Mouse (Mus musculus) intestine, embryonic 16.5 days (tissue): ENCODE results near the gene Vmn1r78. TPM values are rescaled to one million over a fixed set of nuclear protein-coding genes. Genes with fewer than 3 reads are reported as not detected.
"Not testable (repeated sequence)": the region's sequence is repeated elsewhere in the genome, so short reads cannot be mapped to it uniquely, and the experiment has no call there.

ENCODE experiments used
- ATAC-seq: fragments of 200-750 bp; cut with Nextera tagmentation; 2 replicates; pipeline ENCODE4 v1.8.0; 2017; ENCODE audit warnings: moderate TSS enrichment, moderate library complexity
- H3K27ac ChIP-seq: fragments of 300-500 bp; sonication (generic); 2 replicates; pipeline ENCODE4 v1.5.1; 2014; ENCODE audit warnings: mild to moderate bottlenecking, low read length
- H3K27me3 ChIP-seq: fragments of 300-500 bp; sonication (generic); replicated peaks from 2 replicates; pipeline ENCODE4 v1.6.1; 2014; ENCODE audit warnings: low read length, control low read depth, mixed read lengths; ENCODE audit not compliant: control insufficient read depth, insufficient read depth
- H3K36me3 ChIP-seq: fragments of 300-500 bp; sonication (generic); 2 replicates; pipeline ENCODE4 v1.6.1; 2014; ENCODE audit warnings: low read length, control low read depth; ENCODE audit not compliant: control insufficient read depth, insufficient read depth
- H3K4me1 ChIP-seq: fragments of 300-500 bp; sonication (generic); 2 replicates; pipeline ENCODE4 v1.6.1; 2014; ENCODE audit warnings: low read length, control low read depth, mixed read lengths; ENCODE audit not compliant: control insufficient read depth, insufficient read depth
- H3K4me2 ChIP-seq: fragments of 300-500 bp; sonication (generic); 2 replicates; pipeline ENCODE4 v1.6.1; 2014; ENCODE audit warnings: low read depth, low read length, control low read depth
- H3K4me3 ChIP-seq: fragments of 300-500 bp; sonication (generic); 2 replicates; pipeline ENCODE4 v1.5.1; 2014; ENCODE audit warnings: mild to moderate bottlenecking, low read length
- H3K9ac ChIP-seq: fragments of 300-500 bp; sonication (generic); 2 replicates; pipeline ENCODE4 v1.6.1; 2014; ENCODE audit warnings: low read depth, low read length
- H3K9me3 ChIP-seq: fragments of 300-500 bp; sonication (generic); 2 replicates; pipeline ENCODE4 v1.6.1; 2016; ENCODE audit warnings: low read length, control low read depth; ENCODE audit not compliant: control insufficient read depth
- WGBS: fragments of 180-500 bp; shearing (Covaris S2); extraction: QIAGEN DNeasy Blood & Tissue Kit; methylation state at CpG from one replicate; pipeline ENCODE4 v1.1.7; 2014; 5-methylcytosine and 5-hydroxymethylcytosine counted together
- polyA plus RNA-seq: library from polyadenylated mRNA; unstranded; fragments of >200 nt; fragmentation: Nextera tagmentation; extraction: Ambion mirVana; gene quantifications from 2 replicates; pipeline ENCODE4 v1.2.1, GENCODE M21; 2015

Vmn1r78 gene
- not detected in 2 replicates for polyA plus RNA-seq

DNA sequence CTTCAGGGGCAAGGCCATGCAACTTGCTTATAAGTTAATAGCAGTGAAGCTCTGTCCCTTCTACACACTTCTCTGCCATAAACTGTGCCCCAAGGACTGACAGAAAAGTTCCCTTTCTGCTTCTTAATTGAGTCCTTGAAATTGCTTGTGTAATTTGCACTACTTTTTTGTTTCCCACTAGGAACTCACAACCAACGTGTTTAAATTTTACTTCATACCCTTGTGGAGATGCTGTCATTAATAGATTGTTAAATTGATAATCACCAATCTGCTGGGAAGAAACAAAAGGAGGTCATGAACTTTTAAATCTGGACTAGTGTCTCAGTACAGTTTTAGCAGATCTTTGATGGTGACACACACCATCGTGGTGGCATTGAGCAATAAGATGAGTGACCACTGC is at the start of gene Vmn1r78:
TSS of gene Vmn1r78 (plus strand) at position 301 of the 400 bp plus-strand sequence.
- H3K9me3 ChIP-seq = no peaks in the 10 kb centered on the region
- no peak within 1 kb of the TSS for H3K4me2 ChIP-seq
- H3K36me3 ChIP-seq = no peaks in the 10 kb centered on the region
- H3K4me3 ChIP-seq = no peak within 1 kb of the TSS
- H3K9ac ChIP-seq = no peak within 1 kb of the TSS
- H3K27me3 ChIP-seq = no peaks in the 10 kb centered on the region
- no peaks in the 10 kb centered on the region for H3K4me1 ChIP-seq
- ATAC-seq = no peak
- WGBS = 65% methylated on average over 2 of the region's 2 CpGs
- H3K27ac ChIP-seq = no peak within 1 kb of the TSS

DNA sequence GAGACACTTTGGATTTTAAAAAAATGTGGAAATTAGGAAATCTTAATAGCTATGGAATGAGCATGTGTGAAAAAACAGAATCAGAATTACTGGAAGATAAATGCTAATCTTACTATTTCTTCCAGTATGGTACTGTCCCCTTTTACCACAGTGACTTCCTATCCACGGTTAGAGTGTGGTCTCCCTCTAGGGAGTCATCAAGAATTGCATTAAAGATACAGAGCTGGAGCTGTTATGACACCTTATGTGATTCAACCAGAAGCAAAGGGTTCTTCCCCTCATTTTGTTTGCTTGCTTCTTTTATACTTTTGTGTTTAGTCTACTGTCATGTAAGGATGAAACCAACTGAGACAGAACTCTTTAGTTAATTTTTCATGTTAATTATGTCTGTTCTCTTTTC is 6.4 kb downstream of the Vmn1r78 start:
- H3K4me2 ChIP-seq, H3K4me1 ChIP-seq, H3K9ac ChIP-seq, H3K36me3 ChIP-seq, H3K4me3 ChIP-seq, ATAC-seq, H3K9me3 ChIP-seq, H3K27ac ChIP-seq, H3K27me3 ChIP-seq: not testable (repeated sequence)
- whole genome bisulfite sequencing = 46% methylated on average over 1 of the region's 1 CpGs

DNA sequence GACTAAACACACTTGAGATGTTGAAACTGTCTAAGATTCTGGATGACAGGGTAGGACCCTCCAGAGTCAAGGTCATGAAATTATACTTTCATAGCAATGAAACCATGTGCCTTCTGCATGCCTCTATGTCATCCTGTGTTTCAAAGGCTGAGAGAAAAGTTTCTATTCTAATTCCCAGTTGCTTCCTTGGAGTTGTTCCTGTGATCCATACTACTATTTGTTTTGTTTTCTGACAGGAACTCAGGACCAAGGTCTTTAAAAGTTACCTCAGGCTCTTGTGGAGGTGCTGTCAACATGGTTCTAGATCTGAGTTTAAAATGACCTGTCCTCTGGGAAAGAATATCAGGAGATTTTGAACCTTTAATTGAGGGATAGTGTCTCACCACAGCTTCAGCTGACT is 20.9 kb downstream of the Vmn1r78 start, which contains the start of gene Vmn1r79:
TSS of gene Vmn1r79 (plus strand) at position 301 of the 400 bp plus-strand sequence.
- H3K9me3 ChIP-seq, H3K36me3 ChIP-seq, H3K4me1 ChIP-seq, H3K4me3 ChIP-seq, H3K27ac ChIP-seq, H3K27me3 ChIP-seq, ATAC-seq, H3K4me2 ChIP-seq, H3K9ac ChIP-seq: not testable (repeated sequence)

DNA sequence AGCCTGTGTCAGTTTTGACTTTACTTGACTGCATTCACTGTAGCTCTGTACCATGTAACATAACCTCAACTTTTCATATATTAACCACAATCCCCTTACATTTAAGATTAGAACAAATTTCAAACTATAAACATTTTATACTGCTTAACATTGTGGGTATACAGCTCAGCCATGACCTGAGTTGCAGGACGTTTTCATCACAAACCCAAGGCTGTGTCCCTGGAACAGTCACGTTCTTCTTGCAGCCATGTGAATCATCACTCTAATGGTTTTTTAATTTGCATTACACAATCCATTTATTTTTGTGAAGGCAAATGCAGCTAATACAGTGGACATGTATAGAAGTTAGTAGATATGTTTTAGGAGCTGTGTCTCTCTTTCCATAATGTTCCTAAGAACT is 22.9 kb downstream of the Vmn1r78 start:
- not testable (repeated sequence) for H3K9me3 ChIP-seq, H3K4me1 ChIP-seq, ATAC-seq, H3K36me3 ChIP-seq, H3K4me3 ChIP-seq, H3K4me2 ChIP-seq, H3K27ac ChIP-seq, H3K27me3 ChIP-seq, H3K9ac ChIP-seq
- 59% methylated on average over 2 of the region's 2 CpGs for WGBS

DNA sequence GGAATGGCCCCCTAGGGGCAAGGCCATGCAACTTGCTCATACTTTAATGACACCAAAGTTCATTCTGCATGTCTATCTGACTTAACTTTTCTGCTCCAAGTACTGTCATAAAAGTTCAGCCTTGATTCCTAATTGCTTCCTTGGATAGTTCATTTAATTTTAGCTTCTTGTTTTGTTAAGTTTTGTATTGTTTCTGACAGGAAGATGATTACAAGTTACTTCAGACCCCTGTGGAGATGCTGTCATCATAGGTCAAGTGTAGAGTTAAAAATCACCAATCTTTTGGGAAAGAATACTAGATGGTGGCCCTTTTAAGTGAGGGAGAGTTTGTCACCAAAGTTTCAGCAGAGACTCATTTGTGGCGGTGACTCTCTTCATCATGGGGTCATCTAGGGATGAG is 38.9 kb downstream of the Vmn1r78 start, which contains the start of gene Vmn1r80:
TSS of gene Vmn1r80 (plus strand) at position 301 of the 400 bp plus-strand sequence.
- Histone ChIP-seq H3K9me3 (no peaks in the 10 kb centered on the region), H3K36me3 (no peaks in the 10 kb centered on the region), H3K4me1 (no peaks in the 10 kb centered on the region), H3K4me3 (no peak within 1 kb of the TSS), H3K27ac (no peak within 1 kb of the TSS), H3K9ac (no peak within 1 kb of the TSS), H3K27me3 (no peaks in the 10 kb centered on the region), H3K4me2 (no peak within 1 kb of the TSS)
- no peak for ATAC-seq
- WGBS = 83% methylated on average over 1 of the region's 1 CpGs

DNA sequence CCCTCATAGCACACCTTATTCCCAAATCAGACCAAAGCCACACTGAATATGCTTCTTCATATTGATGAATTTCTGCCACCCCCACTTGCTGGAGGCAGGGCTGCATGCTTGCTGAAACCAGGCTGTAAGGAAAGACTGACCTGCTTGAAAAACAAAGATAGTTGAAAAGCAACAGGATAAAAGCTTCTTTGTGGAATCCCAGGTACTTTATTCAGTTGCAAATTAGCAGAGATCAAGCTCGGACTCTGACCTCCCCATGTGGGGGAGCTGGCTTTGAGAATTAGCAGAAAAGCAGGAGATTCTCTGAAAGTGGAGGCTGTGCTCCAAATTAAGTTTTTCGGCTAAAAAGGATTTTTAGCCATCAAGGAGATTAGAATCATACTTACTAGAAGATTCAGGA is 54.1 kb downstream of the Vmn1r78 start:
- Histone ChIP-seq H3K9ac (no peak overlapping the region), H3K9me3 (peaks cover 3% of the 10 kb centered on the region; the same call in 1 of the 2 replicates), H3K27me3 (no peaks in the 10 kb centered on the region), H3K4me1 (no peaks in the 10 kb centered on the region), H3K4me3 (no peak overlapping the region), H3K36me3 (no peaks in the 10 kb centered on the region), H3K4me2 (no peak overlapping the region), H3K27ac (no peak overlapping the region)
- WGBS = 82% methylated on average over 2 of the region's 2 CpGs
- ATAC-seq = no peak

Other genes with a start within 250 kb of the Vmn1r78 start
- gene Vmn1r76, start 212.0 kb upstream of the Vmn1r78 start, polyA plus RNA-seq = not detected in 2 replicates
- not detected in 2 replicates for gene Vmn1r77, start 113.5 kb upstream of the Vmn1r78 start, polyA plus RNA-seq
- gene Vmn1r79, start 21.0 kb downstream of the Vmn1r78 start, polyA plus RNA-seq = not detected in 2 replicates
- not detected in 2 replicates for gene Vmn1r80, start 39.0 kb downstream of the Vmn1r78 start, polyA plus RNA-seq
- not detected in 2 replicates for gene Vmn1r81, start 118.0 kb downstream of the Vmn1r78 start, polyA plus RNA-seq
- not detected in 2 replicates for gene Vmn1r82, start 150.2 kb downstream of the Vmn1r78 start, polyA plus RNA-seq
- not detected in 2 replicates for gene Vmn1r83, start 179.2 kb downstream of the Vmn1r78 start, polyA plus RNA-seq
- gene Vmn1r84, start 219.0 kb downstream of the Vmn1r78 start, polyA plus RNA-seq = not detected in 2 replicates